Mouse (Mus musculus) intestine, embryonic 14.5 days (tissue): ENCODE measurements at regions not wholly inside any gene's neighbourhood (a gene's known extent, or its start where the extent isn't known, plus 50 kb on each side); places are given as distances from the start of the nearest gene placed in this dataset.
"Not testable (repeated sequence)": the region's sequence is repeated elsewhere in the genome, so short reads cannot be mapped to it uniquely, and the experiment has no call there.

Source experiments
- ATAC-seq: fragments of 200-750 bp; cut with Nextera tagmentation; replicated peaks from 2 replicates; pipeline ENCODE4 v1.8.0; 2017; ENCODE audit warnings: low read depth, moderate number of reproducible peaks, moderate TSS enrichment, moderate library complexity; ENCODE audit not compliant: low FRiP score, low TSS enrichment
- DNase-seq: peaks from one replicate; pipeline ENCODE4 v3.0.0-alpha.2; 2018; ENCODE audit warnings: low spot score
- H3K27ac ChIP-seq: fragments of 300-500 bp; sonication (generic); 2 replicates; pipeline ENCODE4 v1.5.1; 2014; ENCODE audit warnings: low read depth, mild to moderate bottlenecking, control low read depth
- H3K27me3 ChIP-seq: fragments of 300-500 bp; sonication (generic); replicated peaks from 2 replicates; pipeline ENCODE4 v1.6.1; 2014; ENCODE audit warnings: low read length, control low read depth; ENCODE audit not compliant: control insufficient read depth, insufficient read depth
- H3K36me3 ChIP-seq: fragments of 300-500 bp; sonication (generic); 2 replicates; pipeline ENCODE4 v1.6.1; 2014; ENCODE audit warnings: low read length, control low read depth; ENCODE audit not compliant: control insufficient read depth, insufficient read depth
- H3K4me1 ChIP-seq: fragments of 300-500 bp; sonication (generic); replicated peaks from 2 replicates; pipeline ENCODE4 v1.6.1; 2014; ENCODE audit warnings: low read length, control low read depth, mixed read lengths; ENCODE audit not compliant: control insufficient read depth, insufficient read depth
- H3K4me2 ChIP-seq: fragments of 300-500 bp; sonication (generic); 2 replicates; pipeline ENCODE4 v1.6.1; 2014; ENCODE audit warnings: low read length
- H3K4me3 ChIP-seq: fragments of 300-500 bp; sonication (generic); 2 replicates; pipeline ENCODE4 v1.5.1; 2014; ENCODE audit warnings: low read depth, low read length, control low read depth, mixed read lengths
- H3K9ac ChIP-seq: fragments of 300-500 bp; sonication (generic); 2 replicates; pipeline ENCODE4 v1.6.1; 2014; ENCODE audit warnings: mild to moderate bottlenecking, low read length
- H3K9me3 ChIP-seq: fragments of 300-500 bp; sonication (generic); 2 replicates; pipeline ENCODE4 v1.6.1; 2016; ENCODE audit warnings: low read length, control low read depth; ENCODE audit not compliant: control insufficient read depth
- WGBS: fragments of 180-500 bp; shearing (Covaris S2); extraction: QIAGEN DNeasy Blood & Tissue Kit; methylation state at CpG from one replicate; pipeline ENCODE4 v1.1.7; 2014; 5-methylcytosine and 5-hydroxymethylcytosine counted together

GRCm38 (mm10) chr16:42431529-42431928 is 91.1 kb upstream of the Gap43 start:
- no peaks in the 10 kb centered on the region for H3K27me3 ChIP-seq
- H3K36me3 ChIP-seq, result no peaks in the 10 kb centered on the region
- 95% methylated on average over 1 of the region's 1 CpGs for WGBS
- ATAC-seq (no peak), DNase-seq (no peak)
- H3K4me3 ChIP-seq, result no peak overlapping the region
- no peaks in the 10 kb centered on the region for H3K9me3 ChIP-seq
- no peaks in the 10 kb centered on the region for H3K4me1 ChIP-seq
- H3K27ac ChIP-seq, result no peak overlapping the region
- H3K4me2 ChIP-seq, result no peak overlapping the region
- no peak overlapping the region for H3K9ac ChIP-seq

- Histone ChIP-seq H3K27ac (no peak overlapping the region), H3K4me3 (no peak overlapping the region), H3K9me3 (no peaks in the 10 kb centered on the region), H3K9ac (no peak overlapping the region), H3K4me2 (no peak overlapping the region), H3K4me1 (no peaks in the 10 kb centered on the region), H3K36me3 (no peaks in the 10 kb centered on the region), H3K27me3 (no peaks in the 10 kb centered on the region)
- ATAC-seq (no peak), DNase-seq (no peak)
- WGBS, result 71% methylated on average over 4 of the region's 4 CpGs
Observed at GRCm38 (mm10) chr16:42416673-42417072, 76.2 kb upstream of the Gap43 start.

- H3K27me3 ChIP-seq, H3K27ac ChIP-seq, ATAC-seq: not testable (repeated sequence)
Observed at GRCm38 (mm10) chr16:42412031-42412430, 71.6 kb upstream of the Gap43 start.

DNA sequence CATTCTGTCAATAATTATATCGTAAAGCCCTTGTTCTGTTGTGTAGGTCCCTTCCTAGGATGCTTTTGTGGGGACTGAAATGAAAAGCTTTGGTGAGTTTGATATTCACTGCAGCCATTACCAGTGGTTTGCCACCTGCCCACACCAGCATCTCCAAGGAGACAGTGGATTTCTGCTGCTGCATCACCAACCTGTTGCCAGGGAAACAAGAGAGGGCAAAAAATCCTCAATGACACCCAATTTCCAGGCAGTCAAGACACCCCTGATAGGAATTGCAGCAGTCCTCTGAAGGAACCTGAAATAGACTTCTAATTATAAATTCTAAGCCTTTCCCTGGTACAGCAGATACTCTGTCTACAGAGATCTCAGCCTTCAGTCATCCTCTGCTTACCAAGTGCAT is 56.1 kb upstream of the Gap43 start:
- no peak for ATAC-seq
- Histone ChIP-seq H3K27ac (no peak overlapping the region), H3K9ac (no peak overlapping the region), H3K9me3 (no peaks in the 10 kb centered on the region), H3K4me1 (no peaks in the 10 kb centered on the region), H3K36me3 (no peaks in the 10 kb centered on the region), H3K4me3 (no peak overlapping the region), H3K27me3 (no peaks in the 10 kb centered on the region), H3K4me2 (no peak overlapping the region)
- WGBS, result 90% methylated on average over 1 of the region's 1 CpGs
- no peak for DNase-seq

More at GRCm38 (mm10) chr16:42412031-42412430, 71.6 kb upstream of the Gap43 start:
- H3K9me3 ChIP-seq, H3K4me2 ChIP-seq, DNase-seq, H3K4me1 ChIP-seq, H3K9ac ChIP-seq, H3K36me3 ChIP-seq, H3K4me3 ChIP-seq: not testable (repeated sequence)
